Comparison of ENCODE assay signal across 16 mouse cellular contexts in the genomic region with DNA sequence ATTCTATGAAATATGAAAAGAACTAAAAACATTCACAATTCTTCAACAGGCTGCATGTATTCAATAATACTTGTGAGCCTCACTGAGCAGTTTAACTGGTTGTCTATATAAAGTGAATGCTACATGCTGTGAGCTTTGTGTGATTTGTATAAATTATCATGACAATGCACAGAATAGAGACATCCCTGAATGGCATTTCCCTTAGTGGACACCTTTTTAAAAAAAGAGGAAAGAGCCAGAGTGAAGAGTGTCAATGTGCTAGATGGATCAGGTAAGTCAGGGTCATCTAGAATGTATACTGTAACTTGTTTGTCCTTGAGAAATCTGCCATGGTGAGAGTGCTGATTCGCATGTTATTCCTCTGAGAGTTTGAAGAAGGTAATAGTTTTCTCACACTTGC.
"Had no signal": no experiment of that assay in that cellular context is flagged by ENCODE, and none has a peak within 500 bp of the region (broad histone marks: within the 10 kb centered on the region; RNA-seq: fewer than 3 reads in every experiment).

No protein-coding gene starts in this region.

- H3K27ac ChIP-seq: neural tube, embryonic 13.5 days; neural tube, embryonic 15.5 days; stomach, embryonic 15.5 days; stomach, postnatal 0 days had no signal

- H3K9ac ChIP-seq: neural tube, embryonic 13.5 days; neural tube, embryonic 15.5 days; stomach, embryonic 15.5 days had no signal

- H3K9me3 ChIP-seq: neural tube, embryonic 13.5 days; neural tube, embryonic 15.5 days; stomach, embryonic 15.5 days had no signal

- H3K27me3 ChIP-seq: neural tube, embryonic 13.5 days; neural tube, embryonic 15.5 days; stomach, embryonic 15.5 days had no signal

- H3K4me3 ChIP-seq: neural tube, embryonic 13.5 days; neural tube, embryonic 15.5 days; stomach, embryonic 15.5 days had no signal

- DNase-seq: retina, postnatal 1 day; right cerebral cortex, adult 18-20 months; right cerebral cortex, postnatal 14 days; right cerebral cortex, postnatal 25 days; right cerebral cortex, postnatal 4 days; spleen, adult 18-20 months; thymus, adult 18-20 months; thymus, adult 2 months; thymus, postnatal 14 days; thymus, postnatal 25 days; thymus, postnatal 36 days; thymus, postnatal 4 days had no signal

- H3K36me3 ChIP-seq: neural tube, embryonic 13.5 days; neural tube, embryonic 15.5 days; stomach, embryonic 15.5 days had no signal

- H3K4me1 ChIP-seq: neural tube, embryonic 13.5 days; neural tube, embryonic 15.5 days; stomach, embryonic 15.5 days had no signal
